Mouse (Mus musculus): ENCODE results near the gene Zfp874b. TPM values are rescaled to one million over a fixed set of nuclear protein-coding genes. Genes with fewer than 3 reads are reported as not detected.

Zfp874b gene
- total RNA-seq, 2 experiments from 2014 or later = 8.3 to 11.0 TPM

Other genes starting within 250 kb of the Zfp874b start
- gene Zfp458, start 205.8 kb downstream of the Zfp874b start, total RNA-seq (2021) = 1 to 10 TPM; 1.0 to 1.1 TPM
- gene Zfp457, start 177.8 kb downstream of the Zfp874b start, total RNA-seq (2021) = 1 to 10 TPM; 3.3 to 4.3 TPM
- 1 to 10 TPM; 1.7 TPM for gene Zfp595, start 151.7 kb downstream of the Zfp874b start, total RNA-seq (2021)
- gene Gm28044, start 123.7 kb downstream of the Zfp874b start, total RNA-seq (2021) = under 1 TPM in 1 of 2 experiments, not detected in 1; 0.94 TPM
- gene Zfp953, start 123.7 kb downstream of the Zfp874b start, total RNA-seq (2021) = 1 to 10 TPM in 1 of 2 experiments, under 1 TPM in 1; 0.99 to 1.2 TPM
- gene Gm28041, start 108.5 kb downstream of the Zfp874b start, total RNA-seq (2021) = 1 to 10 TPM in 1 of 2 experiments, not detected in 1; 1.2 TPM
- under 1 TPM; 0.23 to 0.32 TPM for gene Zfp456, start 108.4 kb downstream of the Zfp874b start, total RNA-seq (2021)
- gene Zfp429, start 84.4 kb downstream of the Zfp874b start, total RNA-seq (2021) = 1 to 10 TPM in 1 of 2 experiments, under 1 TPM in 1; 0.64 to 1.1 TPM
- under 1 TPM; 0.16 to 0.36 TPM for gene Zfp459, start 62.8 kb downstream of the Zfp874b start, total RNA-seq (2021)
- 1 to 10 TPM; 3.9 to 4.2 TPM for gene Zfp874a, start 32.6 kb downstream of the Zfp874b start, total RNA-seq (2021)
- gene Zfp58, start 16.3 kb upstream of the Zfp874b start, total RNA-seq (2021) = 1 to 10 TPM; 2.8 to 2.9 TPM
- gene Gm26965, start 41.9 kb upstream of the Zfp874b start, total RNA-seq (2021) = not detected
- 1 to 10 TPM; 4.5 to 5.6 TPM for gene Zfp87, start 41.9 kb upstream of the Zfp874b start, total RNA-seq (2021)
- gene Zfp748, start 69.6 kb upstream of the Zfp874b start, total RNA-seq (2021) = 1 to 10 TPM; 2.2 to 2.6 TPM
- 1 to 10 TPM; 2.3 to 2.8 TPM for gene Zfp729b, start 125.4 kb upstream of the Zfp874b start, total RNA-seq (2021)
- under 1 TPM in 1 of 2 experiments, not detected in 1; 0.62 TPM for gene Gm49345, start 153.5 kb upstream of the Zfp874b start, total RNA-seq (2021)
- 1 to 10 TPM; 1.8 to 2.3 TPM for gene Zfp729a, start 153.5 kb upstream of the Zfp874b start, total RNA-seq (2021)
- gene Zfp738, start 202.8 kb upstream of the Zfp874b start, total RNA-seq (2021) = 1 to 10 TPM; 2.2 to 4.0 TPM
- 1 to 10 TPM; 3.8 to 4.4 TPM for gene Zfp65, start 244.9 kb upstream of the Zfp874b start, total RNA-seq (2021)

Measured in gastrocnemius, postnatal 25 days (tissue).